Mouse (Mus musculus): ENCODE measurements at regions not wholly inside any gene's neighbourhood (a gene's known extent, or its start where the extent isn't known, plus 50 kb on each side); places are given as distances from the start of the nearest gene placed in this dataset.
A peak's percentile ranks its signal among the peaks of the same experiment; 100 is the strongest.

GRCm38 (mm10) chr4:84064614-84065456, 539.5 kb downstream of the Ccdc171 start:
- Histone ChIP-seq H3K9ac (replicated peaks; ENCODE audit: low read depth, low read length) (no peak overlapping the region), H3K27ac (ENCODE audit: low read length) (no peak overlapping the region; the same call in 1 of the 2 replicates), H3K4me1 (ENCODE audit: control insufficient read depth, insufficient read depth, low read length) (peaks cover 21% of the 10 kb centered on the region), H3K27me3 (ENCODE audit: control insufficient read depth, insufficient read depth, low read length) (no peaks in the 10 kb centered on the region), H3K36me3 (ENCODE audit: control insufficient read depth, insufficient read depth, low read length) (no peaks in the 10 kb centered on the region), H3K4me3 (ENCODE audit: low read depth, low read length) (no peak overlapping the region), H3K4me2 (replicated peaks; ENCODE audit: low read depth, low read length) (0 out of 2 replicates have a peak overlapping the region, but pooled peaks have one; percentile 3), H3K9me3 (ENCODE audit: control insufficient read depth, low read depth, low read length) (no peaks in the 10 kb centered on the region)
- ATAC-seq (ENCODE audit: insufficient number of reproducible peaks, insufficient read depth, low FRiP score, low read depth): peak; percentile 39; the same call in 1 of the 2 replicates
- 16% methylated on average over 15 of the region's 15 CpGs for WGBS

GRCm38 (mm10) chr4:84065457-84066124, 540.2 kb downstream of the Ccdc171 start:
- Histone ChIP-seq H3K4me3 (ENCODE audit: low read depth, low read length) (no peak overlapping the region), H3K27me3 (ENCODE audit: control insufficient read depth, insufficient read depth, low read length) (no peaks in the 10 kb centered on the region), H3K4me1 (ENCODE audit: control insufficient read depth, insufficient read depth, low read length) (peaks cover 27% of the 10 kb centered on the region), H3K9ac (replicated peaks; ENCODE audit: low read depth, low read length) (no peak overlapping the region), H3K9me3 (ENCODE audit: control insufficient read depth, low read depth, low read length) (no peaks in the 10 kb centered on the region), H3K27ac (ENCODE audit: low read length) (peak overlapping the region; percentile 17; the same call in 1 of the 2 replicates), H3K4me2 (replicated peaks; ENCODE audit: low read depth, low read length) (no peak overlapping the region), H3K36me3 (ENCODE audit: control insufficient read depth, insufficient read depth, low read length) (no peaks in the 10 kb centered on the region)
- ATAC-seq (ENCODE audit: insufficient number of reproducible peaks, insufficient read depth, low FRiP score, low read depth): no peak
- 33% methylated on average over 12 of the region's 12 CpGs for WGBS

GRCm38 (mm10) chr4:84067931-84068575, 542.7 kb downstream of the Ccdc171 start:
- no peaks in the 10 kb centered on the region for H3K9me3 ChIP-seq (ENCODE audit: control insufficient read depth, low read depth, low read length)
- ATAC-seq (ENCODE audit: insufficient number of reproducible peaks, insufficient read depth, low FRiP score, low read depth): no peak
- H3K4me3 ChIP-seq (ENCODE audit: low read depth, low read length): no peak overlapping the region
- no peak overlapping the region for H3K9ac ChIP-seq (replicated peaks; ENCODE audit: low read depth, low read length)
- 75% methylated on average over 14 of the region's 14 CpGs for WGBS
- H3K4me2 ChIP-seq (replicated peaks; ENCODE audit: low read depth, low read length): no peak overlapping the region
- H3K27ac ChIP-seq (ENCODE audit: low read length): no peak overlapping the region
- no peaks in the 10 kb centered on the region for H3K36me3 ChIP-seq (ENCODE audit: control insufficient read depth, insufficient read depth, low read length)
- H3K27me3 ChIP-seq (ENCODE audit: control insufficient read depth, insufficient read depth, low read length): no peaks in the 10 kb centered on the region
- H3K4me1 ChIP-seq (ENCODE audit: control insufficient read depth, insufficient read depth, low read length): peaks cover 27% of the 10 kb centered on the region

- no peak for ATAC-seq (ENCODE audit: insufficient number of reproducible peaks, insufficient read depth, low FRiP score, low read depth)
- H3K9ac ChIP-seq (replicated peaks; ENCODE audit: low read depth, low read length): no peak overlapping the region
- no peaks in the 10 kb centered on the region for H3K27me3 ChIP-seq (ENCODE audit: control insufficient read depth, insufficient read depth, low read length)
- H3K36me3 ChIP-seq (ENCODE audit: control insufficient read depth, insufficient read depth, low read length): no peaks in the 10 kb centered on the region
- H3K4me3 ChIP-seq (ENCODE audit: low read depth, low read length): no peak overlapping the region
- WGBS: 28% methylated on average over 11 of the region's 11 CpGs
- H3K4me2 ChIP-seq (replicated peaks; ENCODE audit: low read depth, low read length): no peak overlapping the region
- H3K27ac ChIP-seq (ENCODE audit: low read length): no peak overlapping the region
- no peaks in the 10 kb centered on the region for H3K9me3 ChIP-seq (ENCODE audit: control insufficient read depth, low read depth, low read length)
- H3K4me1 ChIP-seq (ENCODE audit: control insufficient read depth, insufficient read depth, low read length): peaks cover 26% of the 10 kb centered on the region
Measured at GRCm38 (mm10) chr4:84068947-84069663, 543.8 kb downstream of the Ccdc171 start.

GRCm38 (mm10) chr4:84069681-84070080, 544.3 kb downstream of the Ccdc171 start:
- H3K27ac ChIP-seq (ENCODE audit: low read length): no peak overlapping the region
- H3K4me1 ChIP-seq (ENCODE audit: control insufficient read depth, insufficient read depth, low read length): peaks cover 20% of the 10 kb centered on the region
- WGBS: 78% methylated on average over 13 of the region's 13 CpGs

GRCm38 (mm10) chr4:84070089-84070488, 544.7 kb downstream of the Ccdc171 start:
- H3K27me3 ChIP-seq (ENCODE audit: control insufficient read depth, insufficient read depth, low read length): no peaks in the 10 kb centered on the region
- no peak for ATAC-seq (ENCODE audit: insufficient number of reproducible peaks, insufficient read depth, low FRiP score, low read depth)
- no peak overlapping the region for H3K4me2 ChIP-seq (replicated peaks; ENCODE audit: low read depth, low read length)
- peak overlapping the region; percentile 7; the same call in 1 of the 2 replicates for H3K27ac ChIP-seq (ENCODE audit: low read length)
- H3K9ac ChIP-seq (replicated peaks; ENCODE audit: low read depth, low read length): no peak overlapping the region
- H3K36me3 ChIP-seq (ENCODE audit: control insufficient read depth, insufficient read depth, low read length): no peaks in the 10 kb centered on the region
- peaks cover 18% of the 10 kb centered on the region for H3K4me1 ChIP-seq (ENCODE audit: control insufficient read depth, insufficient read depth, low read length)
- no peak overlapping the region for H3K4me3 ChIP-seq (ENCODE audit: low read depth, low read length)
- WGBS: 49% methylated on average over 4 of the region's 4 CpGs
- no peaks in the 10 kb centered on the region for H3K9me3 ChIP-seq (ENCODE audit: control insufficient read depth, low read depth, low read length)

More at GRCm38 (mm10) chr4:84069681-84070080, 544.3 kb downstream of the Ccdc171 start:
- Histone ChIP-seq H3K27me3 (ENCODE audit: control insufficient read depth, insufficient read depth, low read length) (no peaks in the 10 kb centered on the region), H3K36me3 (ENCODE audit: control insufficient read depth, insufficient read depth, low read length) (no peaks in the 10 kb centered on the region), H3K4me3 (ENCODE audit: low read depth, low read length) (no peak overlapping the region), H3K9ac (replicated peaks; ENCODE audit: low read depth, low read length) (no peak overlapping the region), H3K9me3 (ENCODE audit: control insufficient read depth, low read depth, low read length) (no peaks in the 10 kb centered on the region), H3K4me2 (replicated peaks; ENCODE audit: low read depth, low read length) (no peak overlapping the region)
- ATAC-seq (ENCODE audit: insufficient number of reproducible peaks, insufficient read depth, low FRiP score, low read depth): no peak

- no peaks in the 10 kb centered on the region for H3K27me3 ChIP-seq (ENCODE audit: control insufficient read depth, insufficient read depth, low read length)
- H3K36me3 ChIP-seq (ENCODE audit: control insufficient read depth, insufficient read depth, low read length): no peaks in the 10 kb centered on the region
- H3K4me3 ChIP-seq (ENCODE audit: low read depth, low read length): no peak overlapping the region
- H3K4me1 ChIP-seq (ENCODE audit: control insufficient read depth, insufficient read depth, low read length): peaks cover 15% of the 10 kb centered on the region
- no peak for ATAC-seq (ENCODE audit: insufficient number of reproducible peaks, insufficient read depth, low FRiP score, low read depth)
- H3K9me3 ChIP-seq (ENCODE audit: control insufficient read depth, low read depth, low read length): no peaks in the 10 kb centered on the region
- H3K4me2 ChIP-seq (replicated peaks; ENCODE audit: low read depth, low read length): no peak overlapping the region
- no peak overlapping the region for H3K27ac ChIP-seq (ENCODE audit: low read length)
- no peak overlapping the region for H3K9ac ChIP-seq (replicated peaks; ENCODE audit: low read depth, low read length)
- WGBS: 65% methylated on average over 5 of the region's 5 CpGs
Measured at GRCm38 (mm10) chr4:84072096-84072495, 546.8 kb downstream of the Ccdc171 start.

GRCm38 (mm10) chr4:84076526-84076925, 551.2 kb downstream of the Ccdc171 start:
- ATAC-seq (ENCODE audit: insufficient number of reproducible peaks, insufficient read depth, low FRiP score, low read depth): no peak
- Histone ChIP-seq H3K4me3 (ENCODE audit: low read depth, low read length) (no peak overlapping the region), H3K27me3 (ENCODE audit: control insufficient read depth, insufficient read depth, low read length) (no peaks in the 10 kb centered on the region), H3K9ac (replicated peaks; ENCODE audit: low read depth, low read length) (no peak overlapping the region), H3K4me2 (replicated peaks; ENCODE audit: low read depth, low read length) (no peak overlapping the region), H3K36me3 (ENCODE audit: control insufficient read depth, insufficient read depth, low read length) (no peaks in the 10 kb centered on the region), H3K4me1 (ENCODE audit: control insufficient read depth, insufficient read depth, low read length) (no peaks in the 10 kb centered on the region), H3K27ac (ENCODE audit: low read length) (no peak overlapping the region), H3K9me3 (ENCODE audit: control insufficient read depth, low read depth, low read length) (no peaks in the 10 kb centered on the region)
- WGBS: 88% methylated on average over 1 of the region's 1 CpGs
